Mouse (Mus musculus) ovary, postnatal 36 days (tissue): ENCODE measurements around the gene Ugt2b35.
"Not testable (repeated sequence)": the region's sequence is repeated elsewhere in the genome, so short reads cannot be mapped to it uniquely, and the experiment has no call there.

Experiments
- DNase-seq: peaks from one replicate; pipeline ENCODE4 v3.0.0; 2022; ENCODE audit warnings: low spot score, mixed read lengths

Ugt2b35 gene

DNA sequence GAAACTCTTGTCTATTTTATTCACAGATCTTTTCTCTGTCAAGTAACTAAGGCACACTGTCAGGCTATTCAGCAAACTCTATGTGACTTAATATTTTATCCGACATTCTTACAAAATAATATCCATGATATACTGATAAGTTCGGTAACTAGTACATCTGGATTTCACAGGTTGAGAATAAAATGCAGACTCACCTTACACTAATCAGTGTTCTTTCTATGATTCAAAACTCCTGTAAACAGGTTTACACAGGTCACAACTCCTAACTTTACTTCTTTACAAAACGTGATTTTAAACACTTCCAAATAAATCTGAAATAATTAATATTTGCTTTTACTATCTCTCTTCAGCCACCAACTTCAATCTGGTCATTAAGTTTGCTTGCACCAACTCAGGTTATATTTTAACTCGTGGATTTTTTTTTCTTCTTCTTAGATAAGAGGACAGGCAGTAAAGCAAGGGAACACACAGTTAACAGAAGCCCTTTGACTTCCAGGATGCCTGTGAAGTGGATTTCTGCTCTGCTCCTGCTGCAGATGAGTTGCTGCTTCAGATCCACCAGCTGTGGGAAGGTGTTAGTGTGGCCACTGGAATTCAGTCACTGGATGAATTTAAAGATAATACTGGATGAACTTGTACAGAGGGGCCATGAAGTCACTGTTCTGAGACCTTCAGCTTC, at the start of gene Ugt2b35:
Gene Ugt2b35, plus strand, starts transcription at position 466 of the 679 bp plus-strand sequence.
- no peak for DNase-seq

DNA sequence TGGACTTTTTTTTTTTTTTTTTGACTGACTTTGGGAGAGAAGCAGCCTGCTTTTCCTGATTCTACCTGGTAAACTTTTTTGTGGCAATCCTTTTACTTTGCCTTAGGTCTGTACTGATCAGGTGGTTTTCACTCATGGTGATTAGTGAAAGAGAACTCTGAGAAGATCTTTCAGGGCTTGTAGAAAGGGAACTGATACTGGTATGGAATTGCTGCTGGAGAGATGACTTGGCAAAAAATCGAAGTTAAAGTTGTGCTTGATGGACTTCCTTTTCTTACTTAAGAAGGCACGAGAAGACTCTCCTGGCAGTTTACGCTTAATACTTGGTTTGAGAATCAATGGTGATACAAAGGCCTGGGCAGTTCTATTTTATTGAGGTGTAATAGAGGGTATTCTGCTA, 40.2 kb upstream of the Ugt2b35 start:
- no peak for DNase-seq

DNA sequence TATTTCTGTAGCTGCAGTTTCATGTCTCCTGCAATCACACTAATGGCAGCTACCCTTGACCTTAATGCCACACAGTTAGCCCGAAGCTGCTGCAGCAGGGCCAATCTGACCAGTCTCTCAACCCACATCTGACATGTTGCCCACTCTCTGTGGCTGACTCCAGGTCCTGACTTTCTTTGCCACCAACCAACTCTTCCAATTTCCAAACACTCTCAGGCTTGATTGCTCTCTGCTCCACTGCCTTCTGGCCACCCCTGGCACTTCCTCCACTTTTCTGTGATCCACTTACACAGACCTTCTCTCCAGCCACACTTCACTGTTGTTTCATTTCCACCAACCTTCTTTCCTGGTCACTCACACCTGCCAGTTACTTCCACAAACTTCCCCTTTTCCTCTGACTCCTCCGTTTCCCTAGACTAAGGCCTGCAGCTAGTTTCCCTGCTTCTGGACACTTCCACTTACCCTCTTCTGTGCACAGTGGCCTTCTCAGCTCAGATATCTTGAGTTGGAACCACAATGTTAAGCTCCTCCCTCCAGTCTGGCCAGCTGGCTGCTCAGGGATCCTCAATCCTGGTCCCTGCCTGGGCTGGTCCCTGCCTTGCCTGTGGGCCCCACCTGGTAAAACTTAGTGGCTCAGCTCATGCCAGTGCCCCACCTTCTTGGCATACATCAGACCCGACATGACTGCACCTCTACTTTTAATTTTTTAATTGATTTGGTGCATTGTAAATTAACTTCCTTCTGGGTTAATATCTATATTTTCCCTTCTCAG, 38.9 kb upstream of the Ugt2b35 start:
- DNase-seq = no peak

DNA sequence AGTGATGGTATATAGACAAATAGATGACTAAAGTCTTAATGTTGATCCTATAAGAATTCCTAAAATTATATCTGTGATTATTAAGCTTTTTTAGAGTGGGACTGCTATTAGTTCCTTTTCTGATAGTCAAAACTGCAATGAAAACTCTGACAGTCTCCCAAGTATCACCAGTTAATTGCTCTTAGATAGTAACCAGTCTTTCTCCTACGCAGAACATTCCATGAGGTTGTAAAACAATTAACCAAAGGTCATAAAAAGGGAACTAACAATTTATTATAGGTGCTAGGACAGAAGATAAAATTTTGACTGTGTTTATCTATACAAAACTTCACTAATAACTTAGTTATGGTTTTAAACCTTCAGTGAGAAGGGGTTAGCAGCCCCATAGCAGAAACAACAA, 37.8 kb upstream of the Ugt2b35 start:
- not testable (repeated sequence) for DNase-seq

DNA sequence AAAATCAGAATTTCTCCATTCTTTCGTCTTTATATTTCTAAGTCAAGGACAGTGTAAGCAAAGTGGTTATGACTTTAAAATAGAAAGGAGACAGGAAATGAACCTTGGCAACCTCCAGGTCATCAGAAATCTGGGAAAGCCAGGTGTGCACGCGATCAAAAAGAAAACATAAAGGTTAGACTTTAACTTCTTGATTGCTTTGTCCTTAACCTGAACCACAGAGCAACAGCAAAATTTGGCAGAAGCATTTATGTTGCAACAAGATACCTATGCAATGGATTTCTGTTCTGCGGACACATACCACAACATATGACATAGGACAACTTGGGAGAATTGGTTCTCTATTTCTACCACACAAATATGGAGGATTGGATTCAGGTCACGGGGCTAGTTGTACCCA, 33.4 kb upstream of the Ugt2b35 start:
- not testable (repeated sequence) for DNase-seq

DNA sequence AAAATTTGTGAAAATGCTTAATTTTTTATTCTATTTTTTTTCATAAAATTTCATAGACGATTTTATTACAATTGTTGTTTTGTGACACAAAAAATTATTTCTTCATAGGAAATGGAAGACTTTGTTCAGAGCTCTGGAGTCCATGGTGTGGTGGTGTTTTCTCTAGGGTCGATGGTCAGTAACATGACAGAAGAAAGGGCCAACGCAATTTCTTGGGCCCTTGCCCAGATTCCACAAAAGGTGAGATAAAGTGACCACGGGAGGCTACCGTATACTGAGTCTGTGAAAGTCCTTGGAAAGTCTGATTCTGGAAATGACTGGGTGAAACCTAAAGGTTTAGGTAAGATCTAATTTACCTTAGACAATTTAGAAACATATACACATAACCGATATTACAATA, 4.1 kb downstream of the Ugt2b35 start:
- no peak for DNase-seq

DNA sequence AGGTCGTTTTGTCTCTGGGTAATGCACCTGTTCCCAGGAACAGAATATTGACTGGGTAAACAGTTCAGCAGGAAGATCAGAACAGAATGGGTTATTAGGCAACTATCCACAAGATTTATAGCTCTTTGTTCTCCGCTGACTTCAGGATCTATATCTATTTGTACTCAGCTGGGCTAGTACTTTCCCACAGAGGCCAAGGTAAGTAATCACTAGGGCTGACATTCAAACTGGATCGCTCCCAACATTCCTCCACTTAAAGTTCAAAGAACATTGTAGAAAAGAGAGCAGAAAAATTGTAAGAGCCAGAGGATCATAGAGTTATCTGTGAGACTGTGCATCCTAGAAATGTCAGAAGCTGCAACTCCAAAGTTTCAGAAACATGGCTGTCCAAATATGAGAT, 14.8 kb downstream of the Ugt2b35 start:
- no peak for DNase-seq

DNA sequence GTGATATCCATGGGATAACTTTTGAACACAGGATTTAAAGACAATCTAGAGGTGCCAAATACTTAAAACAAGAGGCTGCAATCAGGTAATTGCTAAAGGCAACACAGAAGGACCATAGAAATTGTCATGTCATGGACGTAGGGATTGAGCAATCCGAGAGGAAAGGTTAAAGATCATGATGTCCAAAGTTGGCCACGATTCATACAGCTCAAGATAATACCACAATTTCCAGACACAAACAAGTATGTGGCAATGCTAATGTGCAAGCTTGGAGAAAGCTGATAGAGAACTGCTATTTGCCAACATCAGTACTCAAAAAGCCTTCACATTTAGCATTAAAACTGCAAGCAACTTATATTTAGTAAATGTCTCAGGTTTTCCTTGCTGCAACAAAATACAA, 26.7 kb downstream of the Ugt2b35 start:
- DNase-seq = no peak

DNA sequence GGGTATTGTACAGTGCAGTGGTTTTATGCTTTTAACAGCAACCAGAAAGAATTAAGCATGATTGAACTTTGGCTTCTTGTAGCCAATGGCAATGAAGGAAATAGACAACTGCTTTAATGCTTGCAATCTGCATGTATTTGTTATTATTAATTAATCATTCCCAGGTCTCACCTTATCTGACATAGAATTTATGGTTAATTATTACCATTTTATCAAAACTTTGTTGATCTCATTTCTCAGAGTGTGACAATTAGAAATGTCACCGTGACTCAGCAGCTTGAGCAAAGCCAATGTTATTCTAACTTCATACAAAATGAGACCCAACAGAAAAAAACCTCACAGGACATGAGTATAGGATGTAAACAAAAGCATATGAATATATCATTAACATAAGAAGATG, 30.0 kb downstream of the Ugt2b35 start:
- no peak for DNase-seq
